Mouse (Mus musculus) B cell, adult 2 months (primary cell): Measurements from ENCODE around the gene Smtnl2.
A peak's percentile ranks its signal among the peaks of the same experiment; 100 is the strongest.
"Not testable (repeated sequence)": the region's sequence is repeated elsewhere in the genome, so short reads cannot be mapped to it uniquely, and the experiment has no call there.

Experiments
- DNase-seq, 2 experiments: peaks; one replicate each; pipeline ENCODE4 v3.0.0; 2022

Gene Smtnl2

DNA sequence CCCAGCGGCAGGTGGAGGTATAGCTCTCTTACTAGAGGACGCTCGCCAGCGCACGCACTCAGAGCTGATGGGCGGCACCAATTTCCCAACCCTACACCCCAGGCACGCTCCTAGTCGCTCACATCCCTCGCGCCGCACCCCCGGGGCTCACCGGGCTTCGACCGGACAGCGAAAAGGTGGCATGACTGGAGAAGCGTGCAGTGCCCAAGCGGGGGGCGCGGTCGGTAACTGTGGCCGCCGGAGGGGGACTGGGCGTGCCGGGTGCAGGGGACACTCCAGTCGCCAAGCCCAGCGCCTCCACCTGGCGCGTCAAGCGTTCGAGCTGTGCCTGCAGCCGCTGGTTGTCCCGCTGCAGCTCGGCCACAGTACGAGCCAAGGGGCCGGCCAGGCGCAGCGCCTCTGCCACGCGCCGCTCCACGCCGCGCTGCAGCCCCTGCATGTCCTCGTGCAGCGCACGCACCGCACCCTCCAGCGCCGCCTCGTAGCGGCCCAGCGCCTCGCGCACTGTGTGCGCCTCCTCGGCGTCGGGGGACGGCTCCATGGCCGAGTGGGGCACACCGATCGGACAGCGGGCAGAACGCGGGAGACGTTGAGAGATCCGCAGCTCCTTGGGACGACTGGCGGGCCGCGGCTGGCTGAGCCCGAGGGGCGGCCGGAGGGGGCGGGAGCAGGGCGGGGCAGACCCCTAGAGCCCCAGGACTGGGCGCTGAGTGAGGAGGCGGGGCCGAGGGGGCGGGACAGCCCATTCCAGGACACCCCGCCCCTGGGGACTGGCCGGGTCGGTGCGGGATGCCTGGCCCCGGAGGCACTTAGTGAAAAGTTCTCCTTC is at the start of gene Smtnl2:
Gene Smtnl2, minus strand, starts transcription at position 621 of the 829 bp plus-strand sequence.
- peak; percentile 62 to 66 for DNase-seq

- no peak for DNase-seq
Observed at GRCm38 (mm10) chr11:72458502-72458901, 47.0 kb upstream of the Smtnl2 start.

DNA sequence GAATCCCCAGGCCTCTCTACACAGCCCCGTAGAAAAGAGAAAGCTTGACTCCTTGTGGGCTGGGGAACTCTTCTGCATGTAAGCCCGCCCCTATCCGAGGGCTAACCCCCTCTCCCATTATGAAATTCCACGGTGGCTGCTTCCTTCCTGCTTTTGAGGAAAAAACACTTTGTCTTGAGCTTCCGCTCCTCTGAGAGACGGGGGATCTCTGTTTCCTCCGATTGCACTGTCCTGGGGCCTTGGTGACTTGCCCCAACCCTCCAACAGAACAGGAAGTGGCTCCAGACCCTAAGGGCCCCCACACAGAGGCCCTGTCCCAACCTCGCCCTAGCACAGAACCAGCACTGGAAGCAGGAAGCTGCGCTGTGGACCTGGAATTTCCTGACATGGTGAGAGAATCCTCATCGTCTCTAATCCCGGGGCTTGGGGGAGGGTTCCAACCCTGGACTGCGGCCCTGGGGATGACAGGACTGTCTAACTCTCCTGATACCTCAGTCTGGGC is 46.5 kb upstream of the Smtnl2 start:
- no peak for DNase-seq

- no peak for DNase-seq
Observed at GRCm38 (mm10) chr11:72455694-72456093, 44.2 kb upstream of the Smtnl2 start.

- no peak for DNase-seq
Observed at GRCm38 (mm10) chr11:72453105-72453953, 41.8 kb upstream of the Smtnl2 start.

GRCm38 (mm10) chr11:72452140-72452665 is 40.7 kb upstream of the Smtnl2 start:
- no peak for DNase-seq

GRCm38 (mm10) chr11:72447475-72447874 is 36.0 kb upstream of the Smtnl2 start:
- DNase-seq: no peak

- DNase-seq: peak; percentile 86
Observed at GRCm38 (mm10) chr11:72446311-72447105, 35.0 kb upstream of the Smtnl2 start.

DNA sequence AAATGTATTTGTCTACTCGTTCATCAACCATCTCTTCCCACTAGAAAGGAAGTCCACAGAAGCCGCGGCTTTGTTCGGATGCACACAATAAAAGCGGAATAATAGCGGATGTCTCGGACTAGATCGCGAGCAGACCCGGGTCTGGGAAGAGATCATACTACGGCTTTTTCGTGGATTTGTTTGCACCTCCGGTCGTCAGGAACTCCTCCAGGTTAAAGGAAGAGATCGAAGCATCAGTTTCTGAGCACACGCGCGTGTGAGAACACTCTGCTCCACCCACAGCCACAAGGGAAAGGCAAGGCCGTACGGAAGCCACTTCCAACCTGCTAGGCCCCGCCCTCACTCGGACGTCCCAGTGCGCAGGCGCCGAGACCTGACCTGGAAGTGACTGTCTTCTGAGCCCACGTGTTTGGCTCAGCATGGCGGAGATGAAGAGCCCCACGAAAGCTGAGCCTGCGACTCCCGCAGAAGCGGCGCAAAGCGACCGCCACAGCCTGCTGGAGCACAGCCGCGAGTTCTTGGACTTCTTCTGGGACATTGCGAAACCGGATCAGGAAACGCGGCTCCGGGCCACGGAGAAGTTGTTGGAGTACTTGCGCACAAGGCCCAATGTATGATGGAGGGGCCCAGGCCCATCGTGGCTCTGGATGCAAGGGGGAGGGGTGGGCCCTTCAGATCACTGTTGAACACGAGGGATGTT is 29.6 kb upstream of the Smtnl2 start, which contains the start of gene Mybbp1a:
Gene Mybbp1a, plus strand, starts transcription at position 391 of the 700 bp plus-strand sequence.
- DNase-seq: peak; percentile 99

- not testable (repeated sequence) for DNase-seq
Observed at GRCm38 (mm10) chr11:72440597-72440964, 29.1 kb upstream of the Smtnl2 start.

DNA sequence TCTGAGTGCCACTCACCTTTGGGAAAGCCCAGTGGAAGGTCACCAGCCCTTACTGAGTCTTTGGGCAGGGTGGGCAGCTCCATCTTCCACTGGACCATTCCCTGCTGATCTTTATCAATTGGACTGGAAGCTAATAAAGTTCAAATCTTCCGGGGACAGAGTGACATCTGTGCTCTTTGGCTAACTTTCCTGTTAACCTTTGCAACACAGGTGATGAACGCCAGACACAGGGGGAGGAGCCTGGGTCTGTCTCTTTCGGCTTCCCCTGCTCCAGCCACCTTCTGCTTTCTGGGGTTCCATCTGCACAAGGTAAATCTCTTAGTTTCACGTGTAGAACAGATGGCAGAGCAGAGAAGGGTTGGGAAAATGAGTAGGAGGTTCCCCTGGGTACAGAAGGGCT is 26.9 kb upstream of the Smtnl2 start:
- no peak for DNase-seq

GRCm38 (mm10) chr11:72436756-72437650 is 25.5 kb upstream of the Smtnl2 start:
- no peak for DNase-seq

- DNase-seq: no peak
Observed at GRCm38 (mm10) chr11:72436271-72436670, 24.8 kb upstream of the Smtnl2 start.

DNA sequence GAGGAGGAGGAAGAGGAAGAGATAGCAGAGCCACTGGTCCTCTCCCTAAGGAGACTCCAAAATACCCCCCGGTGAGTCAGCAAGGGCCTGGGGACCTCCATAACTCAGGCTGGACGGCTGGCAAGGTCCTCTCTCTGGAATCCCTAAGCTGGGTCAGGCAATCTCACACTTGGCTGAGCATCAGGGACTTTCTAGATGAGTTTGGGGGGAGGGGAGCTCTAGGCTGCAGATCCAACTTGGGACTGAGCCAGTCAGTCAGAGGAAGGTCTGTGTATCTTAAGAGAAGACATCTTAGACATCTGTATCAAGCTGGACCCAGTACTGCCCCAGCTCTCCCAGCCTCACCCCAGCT is 24.2 kb upstream of the Smtnl2 start:
- no peak for DNase-seq

DNA sequence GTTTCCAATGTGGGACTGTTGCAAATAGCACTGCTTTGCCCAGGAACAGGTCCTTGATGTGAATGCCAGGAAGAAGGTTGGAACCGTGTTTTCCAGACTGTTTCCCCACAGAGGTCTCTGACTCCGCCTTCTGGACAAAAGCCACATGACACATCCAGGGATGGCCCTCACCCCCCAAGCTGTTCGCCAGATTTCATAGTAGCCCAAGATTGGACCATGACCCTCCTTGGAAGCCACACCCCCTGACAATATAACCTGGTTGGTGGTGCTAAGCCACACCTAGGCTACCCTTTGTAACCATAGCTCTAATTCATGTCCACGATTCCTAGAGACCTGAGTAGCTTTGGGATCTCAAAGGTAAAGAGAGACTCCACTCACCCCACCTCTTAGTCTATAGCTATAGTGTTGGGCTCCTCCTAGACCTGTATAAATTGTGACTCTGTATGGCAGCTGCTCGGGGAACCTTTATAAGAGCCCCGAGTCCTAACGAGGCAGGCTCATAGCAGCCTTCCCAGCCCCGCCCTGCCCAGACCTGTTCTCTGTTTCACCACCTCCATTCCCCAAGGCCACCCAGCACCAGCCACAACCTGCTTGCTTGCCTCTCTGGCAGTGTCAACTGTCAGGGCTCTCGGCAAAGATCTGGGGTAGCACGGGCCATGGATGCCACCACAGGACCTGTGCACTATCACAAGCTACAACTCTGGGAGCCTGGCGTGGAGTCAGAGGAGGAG is 23.6 kb upstream of the Smtnl2 start, which contains the start of gene Ggt6:
Gene Ggt6, plus strand, starts transcription at position 564 of the 731 bp plus-strand sequence.
- no peak for DNase-seq

GRCm38 (mm10) chr11:72430311-72431068 is 19.0 kb upstream of the Smtnl2 start:
- not testable (repeated sequence) for DNase-seq

- peak; percentile 81 to 85 for DNase-seq
Observed at GRCm38 (mm10) chr11:72429288-72429690, 17.8 kb upstream of the Smtnl2 start.

GRCm38 (mm10) chr11:72428694-72429093 is 17.2 kb upstream of the Smtnl2 start:
- peak; percentile 87 for DNase-seq

DNA sequence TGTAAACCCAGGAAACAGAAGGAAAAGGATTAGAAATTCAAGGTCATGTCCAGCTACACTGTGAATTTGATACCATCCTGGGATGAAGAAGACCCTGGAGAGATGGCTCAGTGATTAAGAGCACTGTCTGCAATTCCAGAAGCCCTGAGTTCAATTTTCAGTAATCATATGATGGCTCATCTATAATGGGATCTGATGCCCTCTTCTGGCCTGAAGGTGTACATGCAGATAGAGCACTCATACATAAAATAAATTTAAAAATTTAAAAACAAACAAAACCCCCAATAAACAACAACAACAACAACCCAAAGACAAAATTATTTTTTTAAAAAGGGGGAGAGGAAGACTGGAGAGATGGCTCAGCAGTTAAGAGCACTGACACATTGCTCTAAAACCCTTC is 15.4 kb upstream of the Smtnl2 start:
- DNase-seq: no peak
